Mouse (Mus musculus) liver, adult 2 months (tissue): ENCODE results near the gene Pgm2.

Experiments used
- CTCF ChIP-seq: fragments of 200-500 bp; IDR thresholded peaks from 2 replicates; pipeline ENCODE4 v1.5.1; 2011; ENCODE audit warnings: low read depth, low read length, control low read depth
- POLR2A ChIP-seq: fragments of 200-500 bp; IDR thresholded peaks from 2 replicates; pipeline ENCODE4 v1.6.1; 2011; ENCODE audit warnings: low read length, control low read depth; ENCODE audit not compliant: insufficient read depth; ENCODE audit errors: extremely low read depth

GRCm38 (mm10) chr5:64044790-64045189 is 48.0 kb upstream of the Pgm2 start:
- TF ChIP-seq CTCF, result no peak
- no peak for TF ChIP-seq POLR2A
